Mouse (Mus musculus) retina, postnatal 1 day (tissue): Measurements from ENCODE around the gene Eaf1.

Source experiments
- DNase-seq: peaks from one replicate; pipeline ENCODE4 v3.0.0-alpha.2; 2012

The Eaf1 gene

DNA sequence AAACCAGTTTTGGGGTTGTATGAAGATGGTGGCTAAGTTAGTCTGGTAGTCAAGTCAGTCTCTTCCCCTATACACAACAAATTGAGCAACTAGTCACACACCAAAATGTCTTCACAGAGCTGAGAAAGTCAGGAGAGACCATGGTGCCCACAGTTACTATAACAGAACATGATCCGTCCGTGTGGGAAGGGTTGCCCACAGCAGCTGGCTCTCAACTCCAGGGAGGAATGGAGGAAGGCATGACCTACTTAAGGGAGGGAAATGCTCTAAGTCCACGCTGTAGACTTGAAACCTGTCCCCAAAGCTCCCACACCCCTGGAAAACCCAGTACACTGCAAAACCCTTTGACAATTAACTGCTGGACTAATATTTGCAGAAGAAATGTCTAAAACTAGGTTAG lies 16.1 kb downstream of the Eaf1 start:
- no peak for DNase-seq

GRCm38 (mm10) chr14:31515895-31516294 lies 21.7 kb downstream of the Eaf1 start:
- no peak for DNase-seq

- DNase-seq: no peak
Measured at GRCm38 (mm10) chr14:31519165-31519564, 25.0 kb downstream of the Eaf1 start.

DNA sequence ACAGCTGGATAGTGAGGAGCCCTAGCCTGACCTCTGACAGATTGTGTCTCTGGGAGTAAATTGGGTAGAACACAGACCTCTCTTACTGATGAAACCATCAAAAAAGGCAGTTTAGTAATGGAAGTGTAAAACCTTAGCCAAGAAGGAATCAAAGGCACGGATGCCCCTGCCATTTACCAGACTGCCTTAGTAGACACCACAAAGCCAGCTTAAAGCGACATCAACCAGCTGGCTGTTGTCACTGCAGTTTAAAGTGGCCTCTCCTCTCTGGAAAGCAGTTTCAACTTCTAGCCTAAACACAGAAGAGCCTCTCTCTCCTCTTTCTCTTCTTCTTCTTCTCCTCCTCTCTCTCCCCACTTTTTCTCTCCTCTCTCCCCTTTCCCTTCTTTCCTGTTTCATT lies 27.1 kb downstream of the Eaf1 start:
- no peak for DNase-seq

GRCm38 (mm10) chr14:31525040-31525810 lies 31.0 kb downstream of the Eaf1 start:
- DNase-seq: no peak

- DNase-seq: no peak
Measured at GRCm38 (mm10) chr14:31530847-31531246, 36.6 kb downstream of the Eaf1 start.

DNA sequence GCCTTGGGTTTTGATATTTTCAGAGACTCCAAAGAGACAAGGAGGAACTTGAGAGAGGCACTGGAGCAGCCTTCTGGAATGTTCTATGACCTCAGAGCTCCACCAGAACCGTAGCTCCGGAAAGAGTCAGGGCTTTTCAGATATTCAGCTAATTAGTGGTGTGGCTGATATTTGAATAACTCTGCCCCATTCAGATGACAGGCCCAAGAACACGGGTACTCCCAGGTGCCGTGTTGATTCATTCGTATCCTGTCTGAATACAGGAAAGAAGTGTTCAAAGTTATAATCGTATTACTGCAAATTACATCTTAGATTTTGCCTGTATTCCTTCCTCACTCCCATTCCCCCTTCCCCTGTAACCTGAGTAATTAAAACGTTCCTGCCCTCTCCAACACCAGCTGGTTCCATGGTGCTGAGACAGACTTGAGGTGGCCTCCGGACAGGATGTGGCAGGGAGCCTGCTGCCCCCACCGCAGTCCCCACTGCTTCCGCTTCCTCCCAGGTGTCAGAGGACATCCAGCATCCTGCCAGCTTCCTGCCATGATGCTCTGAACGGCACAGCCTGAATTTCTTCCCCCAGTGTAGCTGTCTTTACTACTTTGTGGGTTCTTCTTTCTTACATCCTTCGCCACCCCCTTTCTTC lies 37.4 kb downstream of the Eaf1 start:
- DNase-seq: no peak

DNA sequence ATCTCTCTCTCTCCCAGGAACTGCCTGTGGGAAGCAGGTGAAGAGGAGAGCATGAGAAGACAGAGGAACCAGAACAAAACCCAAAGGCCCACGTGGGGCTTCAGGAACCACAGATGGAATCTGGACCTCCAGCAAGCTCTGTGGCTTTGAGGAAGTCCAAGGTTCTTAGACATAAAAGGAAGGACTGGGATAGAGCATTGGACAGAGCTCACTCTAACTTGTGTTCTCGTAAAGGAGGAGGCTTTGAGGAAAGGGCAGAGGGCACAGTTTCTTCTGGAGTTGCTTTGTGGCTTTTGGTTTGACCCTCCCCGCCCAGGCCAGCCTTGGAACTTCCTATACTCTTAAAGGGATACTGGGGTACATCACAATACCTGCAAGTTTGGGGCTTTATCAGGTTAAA lies 38.5 kb downstream of the Eaf1 start:
- DNase-seq: no peak

DNA sequence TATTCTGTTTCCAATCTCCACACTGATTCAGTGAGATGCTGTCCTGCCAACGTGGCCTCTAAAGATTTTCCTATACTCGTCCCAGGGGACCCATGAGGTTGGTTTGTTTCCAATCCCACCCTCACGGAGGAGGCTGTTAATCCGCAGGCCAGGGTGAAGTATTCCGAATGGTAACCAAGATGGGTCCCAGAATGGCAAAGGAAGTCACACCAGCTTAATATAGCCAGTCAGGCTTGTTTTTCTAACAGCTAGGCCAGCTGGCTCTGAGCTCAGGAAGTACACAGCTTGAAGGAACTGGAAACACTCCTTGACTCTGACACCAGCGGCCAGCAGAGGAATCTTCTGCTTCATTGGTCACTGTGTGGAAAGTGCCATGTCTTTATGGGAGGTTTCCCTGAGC lies 43.1 kb downstream of the Eaf1 start:
- DNase-seq: no peak

- DNase-seq: no peak
Measured at GRCm38 (mm10) chr14:31543885-31544442, 49.8 kb downstream of the Eaf1 start.

DNA sequence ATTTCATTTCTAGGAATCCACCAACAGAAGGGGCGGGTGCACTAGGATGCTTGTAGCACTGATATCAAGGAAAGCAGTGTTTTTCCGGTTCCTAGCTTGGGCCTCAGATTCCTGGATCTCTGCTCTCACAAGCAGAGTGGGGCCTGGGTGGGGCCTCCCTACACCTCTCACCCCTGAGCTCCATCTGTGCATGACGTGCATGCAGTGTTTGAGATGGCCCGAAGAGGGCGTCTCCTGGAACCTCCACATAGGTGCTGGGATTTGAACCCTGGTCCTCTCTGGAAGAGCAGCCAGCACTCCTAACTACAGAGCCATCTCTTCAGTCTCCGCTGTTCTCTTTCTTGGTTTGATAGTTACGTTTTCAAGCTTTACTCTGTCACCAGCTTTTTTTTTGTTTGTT lies 60.8 kb downstream of the Eaf1 start:
- DNase-seq: no peak

DNA sequence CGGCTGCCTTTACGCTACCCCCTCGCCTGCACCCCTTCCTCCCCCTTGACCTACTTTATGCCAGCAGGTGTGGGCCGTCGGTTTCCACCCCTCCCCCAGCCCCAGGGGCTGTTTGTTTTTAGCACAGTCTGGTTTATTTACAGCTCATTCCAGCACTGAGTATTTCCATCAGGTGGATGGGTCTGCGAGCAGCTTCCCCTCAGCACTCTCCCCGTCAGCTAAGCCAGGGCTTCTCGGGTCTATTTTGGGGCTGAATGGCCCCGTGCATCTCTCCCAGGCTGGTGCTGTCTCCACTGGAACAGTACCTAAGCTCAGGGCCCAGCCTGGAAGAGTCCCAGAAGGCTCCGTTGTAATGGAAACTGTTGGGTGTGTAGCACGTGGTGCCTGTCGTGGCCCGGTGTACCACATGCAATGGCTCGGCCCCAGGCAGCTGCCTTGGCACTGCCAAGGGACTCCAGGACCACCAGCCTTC lies 61.8 kb downstream of the Eaf1 start:
- DNase-seq: peak; percentile 45

DNA sequence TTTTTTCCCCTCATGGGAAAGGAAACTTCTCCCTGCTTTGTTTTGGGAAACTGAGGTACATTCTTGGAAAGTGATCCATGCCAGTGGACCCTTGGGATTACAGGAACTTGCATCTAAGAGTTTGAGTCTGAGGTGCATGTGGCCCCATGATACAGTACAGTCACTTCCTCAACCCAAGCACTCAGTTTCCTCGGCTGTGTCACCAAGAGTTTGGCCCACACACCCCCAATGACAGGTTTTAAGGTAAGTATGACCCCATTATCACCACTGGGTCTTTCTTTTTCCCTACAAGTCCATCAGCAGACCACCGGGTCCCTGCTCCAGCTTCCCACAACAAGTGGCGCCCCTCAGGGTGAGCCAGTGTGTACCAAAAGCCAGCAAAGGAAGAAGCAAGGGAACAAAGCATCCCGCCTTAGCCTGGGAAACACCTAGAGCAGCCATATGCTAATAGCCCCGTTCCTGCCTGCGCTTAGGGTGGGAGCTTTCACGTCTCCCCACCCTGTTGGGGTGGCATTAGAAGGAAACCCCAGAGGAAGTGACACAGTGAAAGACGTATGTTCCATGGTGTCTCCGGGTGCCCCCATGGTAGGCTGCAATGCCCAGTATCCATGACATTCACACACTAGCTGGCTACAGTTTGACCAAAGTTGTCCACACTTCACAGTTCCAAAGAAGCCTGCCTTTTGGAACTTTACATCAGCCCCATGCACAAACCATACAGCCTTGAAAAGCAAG lies 62.5 kb downstream of the Eaf1 start:
- no peak for DNase-seq

DNA sequence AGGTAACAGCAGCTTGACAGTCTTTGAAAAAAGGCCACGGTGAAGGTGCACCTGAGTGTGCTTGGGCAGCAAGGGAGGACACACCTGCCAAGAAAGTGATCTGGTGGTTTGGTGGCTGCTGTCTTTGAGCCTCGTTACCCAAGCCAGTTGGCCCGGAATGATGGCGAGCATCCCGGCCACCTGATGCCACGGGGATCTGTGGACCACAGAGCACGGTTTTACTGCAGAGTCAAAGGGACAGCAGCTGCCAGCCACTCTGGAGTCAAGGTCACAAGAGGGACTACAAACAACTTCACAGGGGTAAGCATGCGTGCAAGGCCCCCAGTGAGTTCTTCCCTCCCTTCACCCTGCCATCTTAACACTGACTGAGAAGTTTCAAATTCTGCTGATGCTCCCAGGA lies 63.1 kb downstream of the Eaf1 start:
- DNase-seq: no peak

DNA sequence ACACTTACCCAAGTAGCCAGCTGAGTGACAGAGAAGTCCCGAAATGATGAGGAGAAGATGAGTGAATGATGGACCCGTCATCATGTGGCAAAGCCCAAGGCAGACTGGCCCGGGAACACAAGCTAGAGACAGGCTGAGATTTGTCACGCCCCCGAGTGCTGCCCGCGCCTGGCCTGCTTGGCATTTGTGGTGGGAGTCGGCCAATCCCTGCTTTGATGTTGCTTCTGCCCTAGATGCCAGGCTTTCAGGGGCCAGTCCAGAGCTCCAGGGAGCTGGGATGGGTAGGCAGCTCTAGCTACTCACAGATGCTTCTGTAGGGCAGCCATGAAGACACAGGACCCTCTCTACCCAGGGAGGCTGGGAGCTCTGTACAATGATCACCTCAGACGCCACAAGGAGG lies 63.6 kb downstream of the Eaf1 start:
- peak; percentile 24 for DNase-seq

- DNase-seq: no peak
Measured at GRCm38 (mm10) chr14:31559216-31559615, 65.0 kb downstream of the Eaf1 start.
